Mouse (Mus musculus) midbrain, embryonic 16.5 days (tissue): ENCODE measurements around the gene Ttll1. TPM values are rescaled to one million over a fixed set of nuclear protein-coding genes. Genes with fewer than 3 reads are reported as not detected.

Experiments
- ATAC-seq: fragments of 200-750 bp; cut with Nextera tagmentation; 2 replicates; pipeline ENCODE4 v1.8.0; 2017; ENCODE audit warnings: moderate TSS enrichment
- H3K27ac ChIP-seq: fragments of 300-500 bp; sonication (generic); 2 replicates; pipeline ENCODE4 v1.5.1; 2014; ENCODE audit warnings: mild to moderate bottlenecking, low read length, mixed read lengths
- H3K27me3 ChIP-seq: fragments of 300-500 bp; sonication (generic); 2 replicates; pipeline ENCODE4 v1.6.1; 2014; ENCODE audit warnings: low read depth, low read length, mixed read lengths; ENCODE audit not compliant: control insufficient read depth, insufficient read depth
- H3K36me3 ChIP-seq: fragments of 300-500 bp; sonication (generic); 2 replicates; pipeline ENCODE4 v1.6.1; 2014; ENCODE audit warnings: mild to moderate bottlenecking, low read length, moderate library complexity, mixed read lengths; ENCODE audit not compliant: control insufficient read depth, insufficient read depth
- H3K4me1 ChIP-seq: fragments of 300-500 bp; sonication (generic); 2 replicates; pipeline ENCODE4 v1.6.1; 2014; ENCODE audit warnings: mild to moderate bottlenecking, low read length, mixed read lengths; ENCODE audit not compliant: control insufficient read depth, insufficient read depth
- H3K4me2 ChIP-seq: fragments of 300-500 bp; sonication (generic); 2 replicates; pipeline ENCODE4 v1.6.1; 2014; ENCODE audit warnings: mild to moderate bottlenecking, low read length, mixed read lengths
- H3K4me3 ChIP-seq: fragments of 300-500 bp; sonication (generic); 2 replicates; pipeline ENCODE4 v1.5.1; 2014; ENCODE audit warnings: low read depth, mild to moderate bottlenecking, low read length, moderate library complexity, mixed read lengths
- H3K9ac ChIP-seq: fragments of 300-500 bp; sonication (generic); 2 replicates; pipeline ENCODE4 v1.6.1; 2014; ENCODE audit warnings: low read depth, low read length, mixed read lengths
- H3K9me3 ChIP-seq: fragments of 300-500 bp; sonication (generic); replicated peaks from 2 replicates; pipeline ENCODE4 v1.6.1; 2014; ENCODE audit warnings: mild to moderate bottlenecking, low read length, mixed read lengths; ENCODE audit not compliant: control insufficient read depth, poor library complexity, severe bottlenecking
- WGBS: fragments of 180-500 bp; shearing (Covaris S2); extraction: QIAGEN DNeasy Blood & Tissue Kit; methylation state at CpG from one replicate; pipeline ENCODE4 v1.1.7; 2014; 5-methylcytosine and 5-hydroxymethylcytosine counted together
- polyA plus RNA-seq: library from polyadenylated mRNA; unstranded; fragments of >200 nt; fragmentation: Nextera tagmentation; extraction: Ambion mirVana; gene quantifications from 2 replicates; pipeline ENCODE4 v1.2.1, GENCODE M21; 2015

The Ttll1 gene
- polyA plus RNA-seq, 1 experiment from 2014 or later, result 130 TPM

GRCm38 (mm10) chr15:83527092-83527437, 16.4 kb upstream of the Ttll1 start:
- Histone ChIP-seq H3K4me2 (peak overlapping the region; percentile 89), H3K27me3 (peaks cover 24% of the 10 kb centered on the region), H3K27ac (no peak overlapping the region), H3K4me1 (peaks cover 16% of the 10 kb centered on the region), H3K4me3 (peak overlapping the region; percentile 45), H3K9ac (peak overlapping the region; percentile 55), H3K36me3 (no peaks in the 10 kb centered on the region), H3K9me3 (no peaks in the 10 kb centered on the region)
- 1% methylated on average over 26 of the region's 26 CpGs for WGBS
- no peak for ATAC-seq

- no peak within 1 kb of the TSS for H3K27ac ChIP-seq
- H3K36me3 ChIP-seq, result no peaks in the 10 kb centered on the region
- 0 out of 2 replicates have a peak, but pooled peaks have one; percentile 21 for ATAC-seq
- no peaks in the 10 kb centered on the region for H3K9me3 ChIP-seq
- peak within 1 kb of the TSS; percentile 55 for H3K9ac ChIP-seq
- peaks cover 24% of the 10 kb centered on the region for H3K27me3 ChIP-seq
- H3K4me3 ChIP-seq, result peak within 1 kb of the TSS; percentile 45
- peak within 1 kb of the TSS; percentile 89 for H3K4me2 ChIP-seq
- 0% methylated on average over 45 of the region's 45 CpGs for WGBS
- peaks cover 16% of the 10 kb centered on the region for H3K4me1 ChIP-seq
Observed at GRCm38 (mm10) chr15:83526424-83527091, 15.9 kb upstream of the Ttll1 start, which contains the start of gene Bik. TSS of gene Bik (plus strand) at chr15:83526862.

GRCm38 (mm10) chr15:83524333-83524729, 13.6 kb upstream of the Ttll1 start:
- no peaks in the 10 kb centered on the region for H3K36me3 ChIP-seq
- H3K4me3 ChIP-seq, result no peak overlapping the region
- no peak overlapping the region for H3K4me2 ChIP-seq
- H3K4me1 ChIP-seq, result peaks cover 16% of the 10 kb centered on the region
- 87% methylated on average over 3 of the region's 3 CpGs for WGBS
- no peak overlapping the region for H3K9ac ChIP-seq
- ATAC-seq, result no peak
- no peak overlapping the region for H3K27ac ChIP-seq
- H3K9me3 ChIP-seq, result no peaks in the 10 kb centered on the region
- H3K27me3 ChIP-seq, result peaks cover 24% of the 10 kb centered on the region

- no peak for ATAC-seq
- no peak overlapping the region for H3K27ac ChIP-seq
- no peak overlapping the region for H3K9ac ChIP-seq
- H3K27me3 ChIP-seq, result peaks cover 24% of the 10 kb centered on the region
- 43% methylated on average over 14 of the region's 14 CpGs for WGBS
- no peak overlapping the region for H3K4me3 ChIP-seq
- no peaks in the 10 kb centered on the region for H3K36me3 ChIP-seq
- no peaks in the 10 kb centered on the region for H3K9me3 ChIP-seq
- H3K4me2 ChIP-seq, result no peak overlapping the region
- H3K4me1 ChIP-seq, result peaks cover 16% of the 10 kb centered on the region
Observed at GRCm38 (mm10) chr15:83523638-83524332, 13.1 kb upstream of the Ttll1 start.

- Histone ChIP-seq H3K4me3 (no peak overlapping the region), H3K27me3 (peaks cover 23% of the 10 kb centered on the region), H3K9ac (no peak overlapping the region), H3K9me3 (no peaks in the 10 kb centered on the region), H3K4me2 (no peak overlapping the region), H3K36me3 (no peaks in the 10 kb centered on the region), H3K27ac (no peak overlapping the region), H3K4me1 (peaks cover 16% of the 10 kb centered on the region)
- WGBS, result 17% methylated on average over 7 of the region's 7 CpGs
- no peak for ATAC-seq
Observed at GRCm38 (mm10) chr15:83523196-83523595, 12.5 kb upstream of the Ttll1 start.

GRCm38 (mm10) chr15:83520861-83521382, 10.2 kb upstream of the Ttll1 start:
- ATAC-seq, result no peak
- Histone ChIP-seq H3K27me3 (peaks cover 6% of the 10 kb centered on the region), H3K36me3 (no peaks in the 10 kb centered on the region), H3K27ac (no peak overlapping the region), H3K9me3 (no peaks in the 10 kb centered on the region), H3K4me1 (peaks cover 6% of the 10 kb centered on the region; the same call in 1 of the 2 replicates), H3K4me2 (no peak overlapping the region), H3K4me3 (no peak overlapping the region), H3K9ac (no peak overlapping the region)
- WGBS, result 81% methylated on average over 6 of the region's 6 CpGs

- peak overlapping the region; percentile 32 for H3K4me2 ChIP-seq
- no peak overlapping the region for H3K4me3 ChIP-seq
- no peak overlapping the region for H3K27ac ChIP-seq
- peak; percentile 67; the same call in 1 of the 2 replicates for ATAC-seq
- peak overlapping the region; percentile 28; the same call in 1 of the 2 replicates for H3K9ac ChIP-seq
- H3K36me3 ChIP-seq, result no peaks in the 10 kb centered on the region
- 37% methylated on average over 20 of the region's 20 CpGs for WGBS
- H3K4me1 ChIP-seq, result peaks cover 4% of the 10 kb centered on the region; the same call in 1 of the 2 replicates
- H3K27me3 ChIP-seq, result no peaks in the 10 kb centered on the region
- H3K9me3 ChIP-seq, result no peaks in the 10 kb centered on the region
Observed at GRCm38 (mm10) chr15:83518215-83519048, 7.7 kb upstream of the Ttll1 start.

- H3K9me3 ChIP-seq, result no peaks in the 10 kb centered on the region
- H3K27me3 ChIP-seq, result no peaks in the 10 kb centered on the region
- H3K4me3 ChIP-seq, result no peak overlapping the region
- H3K9ac ChIP-seq, result no peak overlapping the region
- ATAC-seq, result no peak
- H3K36me3 ChIP-seq, result no peaks in the 10 kb centered on the region
- no peak overlapping the region for H3K27ac ChIP-seq
- H3K4me1 ChIP-seq, result peaks cover 3% of the 10 kb centered on the region
- WGBS, result 71% methylated on average over 5 of the region's 5 CpGs
- no peak overlapping the region for H3K4me2 ChIP-seq
Observed at GRCm38 (mm10) chr15:83515018-83515417, 4.3 kb upstream of the Ttll1 start.
